Mouse (Mus musculus): Measurements from ENCODE around the gene Ahcyl2.

Gene Ahcyl2

GRCm38 (mm10) chr6:29770672-29771321, 3.0 kb downstream of the Ahcyl2 start:
- no peak for DNase-seq

- no peak for DNase-seq
Observed at GRCm38 (mm10) chr6:29772236-29772635, 4.4 kb downstream of the Ahcyl2 start.

GRCm38 (mm10) chr6:29774161-29774560, 6.3 kb downstream of the Ahcyl2 start:
- no peak for DNase-seq

GRCm38 (mm10) chr6:29775609-29776008, 7.8 kb downstream of the Ahcyl2 start:
- DNase-seq, result peak; percentile 51 to 52

GRCm38 (mm10) chr6:29776542-29777237, 8.9 kb downstream of the Ahcyl2 start:
- no peak for DNase-seq

GRCm38 (mm10) chr6:29777238-29777555, 9.4 kb downstream of the Ahcyl2 start:
- no peak for DNase-seq

GRCm38 (mm10) chr6:29780082-29780481, 12.3 kb downstream of the Ahcyl2 start:
- no peak for DNase-seq

GRCm38 (mm10) chr6:29780571-29780970, 12.8 kb downstream of the Ahcyl2 start:
- DNase-seq, result no peak

GRCm38 (mm10) chr6:29782239-29782638, 14.4 kb downstream of the Ahcyl2 start:
- DNase-seq, result no peak

- DNase-seq, result no peak
Observed at GRCm38 (mm10) chr6:29783960-29784359, 16.1 kb downstream of the Ahcyl2 start.

- DNase-seq, result no peak
Observed at GRCm38 (mm10) chr6:29784413-29785021, 16.7 kb downstream of the Ahcyl2 start.

GRCm38 (mm10) chr6:29785759-29786158, 17.9 kb downstream of the Ahcyl2 start:
- no peak for DNase-seq

GRCm38 (mm10) chr6:29788779-29789350, 21.1 kb downstream of the Ahcyl2 start:
- DNase-seq, result no peak

GRCm38 (mm10) chr6:29790014-29790698, 22.3 kb downstream of the Ahcyl2 start:
- no peak for DNase-seq

- DNase-seq, result no peak
Observed at GRCm38 (mm10) chr6:29793520-29793919, 25.7 kb downstream of the Ahcyl2 start.

- DNase-seq, result no peak
Observed at GRCm38 (mm10) chr6:29794582-29794981, 26.8 kb downstream of the Ahcyl2 start.

- DNase-seq, result no peak
Observed at GRCm38 (mm10) chr6:29802979-29803378, 35.2 kb downstream of the Ahcyl2 start.

- no peak for DNase-seq
Observed at GRCm38 (mm10) chr6:29804006-29804405, 36.2 kb downstream of the Ahcyl2 start.

GRCm38 (mm10) chr6:29805381-29805780, 37.6 kb downstream of the Ahcyl2 start:
- no peak for DNase-seq

GRCm38 (mm10) chr6:29812076-29812475, 44.3 kb downstream of the Ahcyl2 start:
- no peak for DNase-seq

- DNase-seq, result peak; percentile 26 to 54
Observed at GRCm38 (mm10) chr6:29812651-29813050, 44.8 kb downstream of the Ahcyl2 start.

- peak in 1 of 2 experiments; percentile 28 for DNase-seq
Observed at GRCm38 (mm10) chr6:29814616-29815015, 46.8 kb downstream of the Ahcyl2 start.

- no peak for DNase-seq
Observed at GRCm38 (mm10) chr6:29815060-29815459, 47.2 kb downstream of the Ahcyl2 start.
